Mouse (Mus musculus) layer of hippocampus, adult 18-20 months (tissue): ENCODE measurements at regions not wholly inside any gene's neighbourhood (a gene's known extent, or its start where the extent isn't known, plus 50 kb on each side); places are given as distances from the start of the nearest gene placed in this dataset.

ENCODE experiments used
- DNase-seq, 2 experiments: peaks; one replicate each; pipeline ENCODE4 v3.0.0; 2022; ENCODE audit warnings: low spot score in 2 of 2

DNA sequence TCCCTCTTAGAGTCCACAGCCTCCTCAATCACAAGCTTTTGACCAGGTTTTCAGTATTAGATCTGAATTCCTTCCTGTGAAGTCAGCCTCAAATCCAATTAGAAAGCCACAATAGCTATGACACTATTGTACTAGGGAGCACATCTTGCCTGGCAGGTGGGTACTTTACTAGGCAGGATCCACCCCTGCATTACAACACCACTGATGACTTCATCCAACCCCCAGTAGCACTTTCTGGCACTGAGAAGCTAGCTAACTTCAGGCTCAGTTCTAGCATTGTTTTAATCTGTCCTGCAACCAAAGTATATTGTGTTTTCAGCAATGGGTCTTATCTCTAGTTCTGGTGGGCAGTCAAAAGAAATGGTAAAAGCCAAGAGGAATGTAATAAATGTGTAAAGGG is 64.2 kb upstream of the Cd93 start:
- DNase-seq = peak in 1 of 2 experiments; percentile 15

DNA sequence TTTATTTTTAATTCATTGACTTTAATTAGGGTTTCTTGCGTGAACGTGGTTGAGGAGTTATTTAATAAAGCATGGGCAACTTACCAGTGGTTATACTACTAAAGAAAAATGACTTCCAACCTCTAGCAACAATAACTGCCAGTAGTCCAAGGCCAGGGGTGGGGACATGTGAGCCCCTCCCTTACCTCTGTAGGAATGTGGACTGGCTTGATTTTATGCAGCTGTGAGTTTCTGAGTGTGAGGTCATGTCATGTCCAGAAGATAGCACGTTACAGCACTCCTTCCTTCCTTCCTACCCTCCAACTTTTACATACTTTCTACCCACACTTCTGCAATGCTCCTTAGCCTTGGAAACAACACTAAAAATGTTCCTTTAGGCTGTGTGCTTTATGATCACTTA is 63.6 kb upstream of the Cd93 start:
- no peak for DNase-seq

- no peak for DNase-seq
Observed at GRCm38 (mm10) chr2:148505651-148506050, 62.3 kb upstream of the Cd93 start.

- DNase-seq = no peak
Observed at GRCm38 (mm10) chr2:148503143-148503854, 59.9 kb upstream of the Cd93 start.

- DNase-seq = no peak
Observed at GRCm38 (mm10) chr2:148502321-148502720, 59.0 kb upstream of the Cd93 start.

DNA sequence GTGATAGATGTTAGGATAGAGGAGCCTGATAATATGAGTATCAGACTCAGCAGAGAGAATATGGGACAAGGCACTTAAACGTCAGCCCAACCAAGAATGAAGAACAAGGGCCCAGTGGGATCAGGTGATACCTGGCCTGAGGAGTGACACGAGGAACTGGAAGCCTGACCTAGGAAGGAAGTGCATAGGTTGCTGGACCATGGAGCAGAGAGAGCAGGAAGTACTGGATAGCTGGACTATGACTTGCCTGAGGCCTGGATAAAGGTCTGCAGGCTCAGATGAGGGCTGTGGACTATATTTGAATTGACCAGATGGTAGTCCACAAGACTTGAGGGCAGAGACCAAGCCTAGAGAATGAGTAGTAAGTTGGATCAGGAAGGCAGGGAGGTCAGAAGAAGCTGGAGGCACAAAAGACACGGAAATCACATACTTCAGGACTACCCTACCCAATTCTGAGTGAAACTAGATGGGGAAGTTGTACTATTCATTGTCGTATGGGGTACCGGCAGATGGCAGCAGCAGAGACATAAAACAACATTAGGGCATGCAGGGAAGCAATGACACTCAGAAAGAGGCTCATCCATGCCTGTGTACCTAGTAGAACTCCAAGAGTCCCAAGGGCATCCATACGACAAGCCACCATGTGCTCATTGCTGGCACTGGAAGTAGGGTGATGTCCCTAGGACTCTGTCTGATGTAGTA is 57.0 kb upstream of the Cd93 start:
- no peak for DNase-seq

GRCm38 (mm10) chr2:148497452-148498302 is 54.3 kb upstream of the Cd93 start:
- DNase-seq = no peak

- DNase-seq = no peak
Observed at GRCm38 (mm10) chr2:148496151-148497040, 53.0 kb upstream of the Cd93 start.

DNA sequence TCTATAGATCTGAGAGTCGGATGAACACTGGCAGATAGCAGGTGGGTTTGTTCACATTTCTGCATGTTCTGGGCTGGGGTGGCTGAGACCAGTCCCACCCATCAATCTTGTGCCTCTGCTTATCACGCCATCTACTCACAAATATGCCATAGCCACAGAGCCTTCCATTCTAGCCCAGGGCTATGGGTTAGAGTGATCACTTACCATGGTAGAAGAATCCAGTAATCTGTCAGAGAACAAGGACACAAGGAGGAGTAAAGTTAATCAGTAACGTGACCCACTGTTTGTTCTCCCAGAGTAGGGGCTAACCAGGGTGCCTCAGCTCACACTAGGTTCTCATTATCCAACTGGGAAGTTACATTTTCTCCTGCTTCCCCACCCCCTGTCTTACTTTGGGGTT is 52.1 kb upstream of the Cd93 start:
- DNase-seq = no peak

DNA sequence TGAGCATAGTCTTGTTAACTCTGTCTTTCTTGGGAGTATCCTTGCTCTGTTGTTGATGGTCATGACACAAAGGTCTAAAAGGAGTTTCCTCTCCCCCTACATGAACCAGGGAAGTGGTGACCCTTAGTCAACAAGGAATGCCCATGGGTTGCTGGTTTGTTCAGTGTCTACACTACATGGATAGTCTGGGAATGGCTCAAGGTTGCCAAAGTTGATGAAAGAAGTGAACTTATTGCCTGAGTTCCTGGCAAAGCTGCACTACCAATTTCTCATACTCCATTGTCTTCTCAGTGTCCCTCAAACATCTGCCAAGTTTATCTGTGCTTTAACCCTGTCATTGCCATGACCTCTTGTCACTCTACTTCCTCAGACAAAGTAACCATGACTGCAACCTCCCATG is 49.9 kb upstream of the Cd93 start:
- DNase-seq = no peak
